Mouse (Mus musculus): ENCODE measurements around the gene Ankmy2.

Ankmy2 gene

GRCm38 (mm10) chr12:36156101-36156636 is 745 bp upstream of the Ankmy2 start:
- in situ Hi-C loops (cut with MboI; ENCODE audit: unreplicated experiment in 2 of 2): loop anchor here (5.0 kb wide), 2 partner anchors 56 to 114 kb away; partner anchors contain the start of gene Tspan13 (in 2 of the 2)

DNA sequence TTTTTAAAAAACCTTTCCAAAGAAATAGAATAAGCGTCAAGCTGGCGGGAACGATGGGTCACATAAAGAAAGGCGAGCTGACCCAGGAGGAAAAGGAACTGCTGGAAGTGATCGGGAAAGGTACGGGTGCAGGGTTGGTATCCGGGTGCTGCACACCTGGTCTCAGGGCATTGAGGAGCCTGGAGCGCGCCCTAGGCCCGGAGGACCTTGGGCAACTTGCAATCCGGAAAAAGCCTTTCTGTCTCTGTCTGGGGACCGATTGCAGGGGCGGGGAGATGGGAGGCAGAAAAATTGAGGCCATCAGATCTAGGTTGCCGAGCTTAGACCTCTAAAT is 357 bp downstream of the Ankmy2 start:
- in situ Hi-C loops (cut with MboI; ENCODE audit: unreplicated experiment in 2 of 2): loop anchor here (5.0 kb wide), 2 partner anchors 55 to 115 kb away; partner anchors contain the start of gene Tspan13 (in 2 of the 2)

- in situ Hi-C loops (cut with MboI; ENCODE audit: unreplicated experiment in 2 of 2): loop anchor here (5.0 kb wide), 2 partner anchors 55 to 115 kb away; partner anchors contain the start of gene Tspan13 (in 2 of the 2)
Observed at GRCm38 (mm10) chr12:36157638-36158308, 859 bp downstream of the Ankmy2 start, which contains the start of gene Bzw2. Bzw2 (minus strand) TSS chr12:36158080.

DNA sequence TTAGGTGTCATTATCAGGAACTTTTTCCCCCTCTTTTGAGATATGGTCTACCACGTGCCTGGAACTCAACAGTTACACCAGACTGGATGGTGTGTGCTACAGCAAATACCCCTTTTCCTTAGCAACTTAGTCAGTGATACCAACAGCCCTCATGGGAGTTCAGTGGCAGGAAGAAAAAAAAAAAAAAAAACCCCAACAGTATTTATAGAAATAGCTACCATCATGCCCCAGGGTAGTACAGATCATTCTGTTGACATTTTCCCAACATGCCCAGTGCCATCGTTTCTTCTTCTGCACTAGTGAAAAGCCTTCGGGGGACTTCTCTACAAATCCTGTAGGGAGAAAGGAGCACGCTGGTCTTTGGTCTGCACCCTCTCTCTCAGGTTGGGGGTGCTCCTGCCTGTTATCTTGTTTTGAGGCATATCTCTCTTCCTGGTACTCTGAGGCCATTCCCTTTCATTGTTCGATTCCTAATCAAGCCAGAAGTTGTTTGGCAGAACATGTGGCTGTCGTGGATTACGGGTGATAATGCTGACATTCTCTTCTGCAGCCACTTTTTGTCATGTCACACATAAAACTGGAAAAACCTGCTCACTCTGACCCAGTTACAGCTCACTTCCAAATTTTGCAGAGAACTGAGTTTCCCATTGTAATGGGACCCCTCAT is 7.3 kb downstream of the Ankmy2 start:
- in situ Hi-C loops (cut with MboI; ENCODE audit: unreplicated experiment in 2 of 2): no loop called here

GRCm38 (mm10) chr12:36165299-36165698 is 8.4 kb downstream of the Ankmy2 start:
- in situ Hi-C loops (cut with MboI; ENCODE audit: unreplicated experiment in 2 of 2): no loop called here

- in situ Hi-C loops (cut with MboI; ENCODE audit: unreplicated experiment in 2 of 2): no loop called here
Observed at GRCm38 (mm10) chr12:36177227-36177626, 20.3 kb downstream of the Ankmy2 start.

DNA sequence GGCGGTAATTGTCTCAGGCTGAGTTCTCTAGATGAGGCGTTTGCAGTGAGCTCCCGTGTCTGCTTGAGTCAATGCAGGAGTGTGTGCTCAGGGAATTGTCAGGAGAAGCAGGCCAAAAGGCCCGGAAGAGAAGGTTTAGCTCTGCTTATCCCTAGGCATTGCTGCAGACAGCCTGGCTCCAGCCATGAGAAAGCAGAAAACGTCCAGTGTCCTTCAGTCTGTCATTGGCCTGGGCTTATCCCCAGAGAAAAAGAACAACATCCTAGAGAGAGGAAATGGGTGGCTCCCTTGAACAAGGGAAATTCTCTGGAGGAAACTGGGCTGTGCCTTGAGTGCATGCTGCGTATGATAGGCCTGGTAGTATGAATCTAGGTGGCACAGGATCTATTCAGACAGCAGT is 25.7 kb downstream of the Ankmy2 start:
- in situ Hi-C loops (cut with MboI; ENCODE audit: unreplicated experiment in 2 of 2): no loop called here

- in situ Hi-C loops (cut with MboI; ENCODE audit: unreplicated experiment in 2 of 2): no loop called here
Observed at GRCm38 (mm10) chr12:36187081-36187480, 30.2 kb downstream of the Ankmy2 start.

DNA sequence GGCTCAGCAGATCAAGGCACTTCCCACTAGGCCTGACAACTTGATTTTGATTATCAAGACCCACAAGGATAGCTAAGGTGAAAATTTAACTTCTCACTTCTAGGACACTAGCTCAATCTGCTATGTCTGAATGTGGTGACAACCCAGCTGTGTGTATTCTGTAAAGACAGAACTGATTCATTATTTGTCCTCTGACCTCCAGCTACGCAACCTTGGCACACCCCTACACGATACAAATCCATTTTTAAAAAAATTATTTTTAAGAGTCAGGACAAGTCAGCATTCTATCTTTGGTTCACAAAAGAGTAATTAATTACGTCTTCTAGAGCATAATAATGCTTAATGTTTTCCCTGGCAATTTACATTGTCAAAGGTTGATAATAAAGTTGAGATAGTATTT is 32.7 kb downstream of the Ankmy2 start:
- in situ Hi-C loops (cut with MboI; ENCODE audit: unreplicated experiment in 2 of 2): no loop called here

DNA sequence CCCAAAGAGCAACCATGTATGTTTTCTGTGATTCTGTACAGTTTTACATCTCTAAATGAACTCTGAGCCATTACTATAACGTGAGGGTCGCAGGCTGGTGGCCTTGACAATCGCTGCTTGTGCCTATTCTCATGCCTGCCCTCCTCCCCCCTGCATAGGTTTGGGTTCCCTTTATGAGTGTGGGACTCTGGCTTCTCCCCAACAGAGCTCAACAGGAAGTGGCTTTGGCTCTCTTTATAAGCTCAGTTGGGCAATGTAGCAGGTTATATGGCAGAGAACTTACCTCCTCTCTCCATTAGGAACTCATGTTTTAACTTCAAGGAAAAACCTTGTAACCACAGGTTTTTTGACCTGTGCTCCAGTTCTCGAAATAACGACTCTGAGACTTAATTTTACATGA is 33.4 kb downstream of the Ankmy2 start:
- in situ Hi-C loops (cut with MboI; ENCODE audit: unreplicated experiment in 2 of 2): no loop called here

GRCm38 (mm10) chr12:36194976-36195375 is 38.1 kb downstream of the Ankmy2 start:
- in situ Hi-C loops (cut with MboI; ENCODE audit: unreplicated experiment in 2 of 2): no loop called here

DNA sequence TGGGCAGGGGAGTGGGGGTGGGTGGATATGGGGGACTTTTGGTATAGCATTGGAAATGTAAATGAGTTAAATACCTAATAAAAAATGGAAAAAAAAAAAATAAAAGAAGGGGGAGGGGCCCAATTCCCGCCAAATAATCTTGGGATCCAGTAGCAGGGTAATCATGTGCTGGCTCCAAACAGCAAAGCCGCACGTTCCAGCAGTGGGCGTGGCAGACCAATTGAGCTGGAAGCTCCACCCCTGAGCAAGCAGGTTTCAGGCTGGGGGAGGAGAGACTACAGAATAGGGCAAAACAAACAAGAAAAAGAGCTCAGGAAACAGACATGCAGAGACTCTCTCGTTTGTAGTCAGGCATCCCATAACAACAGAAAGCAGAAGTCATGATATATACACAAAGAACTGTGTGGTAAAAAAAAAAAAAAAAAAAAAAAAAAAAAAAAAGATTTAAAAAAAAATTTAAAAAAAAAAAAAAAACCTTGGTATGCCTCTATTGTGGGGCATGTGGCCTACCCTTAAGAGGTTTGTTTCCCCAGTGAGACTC is 48.7 kb downstream of the Ankmy2 start:
- in situ Hi-C loops (cut with MboI; ENCODE audit: unreplicated experiment in 2 of 2): loop anchor here in 1 of 2 experiments (25.0 kb wide), 2 partner anchors 732 to 1907 kb away; no protein-coding TSS in a partner anchor

GRCm38 (mm10) chr12:36207072-36207799 is 50.3 kb downstream of the Ankmy2 start:
- in situ Hi-C loops (cut with MboI; ENCODE audit: unreplicated experiment in 2 of 2): loop anchor here in 1 of 2 experiments (25.0 kb wide), 2 partner anchors 730 to 1905 kb away; no protein-coding TSS in a partner anchor

DNA sequence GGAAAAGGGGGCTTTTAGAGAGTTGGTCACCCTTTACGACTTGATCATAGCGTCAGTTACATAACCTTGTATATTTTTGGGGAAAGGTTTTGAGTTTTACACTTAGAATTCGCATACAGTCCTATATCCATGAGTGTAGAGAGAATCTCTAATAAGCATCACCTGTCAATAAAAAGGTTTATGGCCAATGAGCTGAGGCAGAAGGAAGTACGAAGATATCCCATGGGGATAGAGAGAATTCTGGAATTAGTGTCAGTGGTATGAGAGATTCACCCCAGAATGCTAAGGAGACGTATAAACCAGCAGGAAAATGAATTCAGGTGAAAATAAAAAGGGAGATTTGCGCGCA is 50.9 kb downstream of the Ankmy2 start:
- in situ Hi-C loops (cut with MboI; ENCODE audit: unreplicated experiment in 2 of 2): loop anchor here in 1 of 2 experiments (25.0 kb wide), 2 partner anchors 730 to 1905 kb away; no protein-coding TSS in a partner anchor

DNA sequence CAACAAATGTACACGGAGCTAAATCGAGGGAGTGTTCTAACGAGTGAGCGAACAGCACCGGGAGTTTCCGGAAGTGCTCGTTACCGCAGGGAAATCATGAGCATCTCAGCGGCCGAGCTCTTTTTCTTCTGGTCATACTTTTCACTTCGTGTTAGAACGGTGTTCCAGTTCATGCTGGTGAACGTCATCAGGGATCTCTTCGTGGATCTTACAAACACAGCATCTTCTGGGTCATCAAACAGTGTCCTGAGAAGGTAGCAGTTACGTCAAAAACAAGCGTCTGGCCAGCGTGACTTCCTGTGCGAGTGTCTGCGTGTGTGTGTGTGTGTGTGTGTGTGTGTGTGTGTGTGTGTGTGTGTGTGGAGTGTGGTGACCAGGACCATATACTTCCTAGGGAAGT is 51.5 kb downstream of the Ankmy2 start:
- in situ Hi-C loops (cut with MboI; ENCODE audit: unreplicated experiment in 2 of 2): loop anchor here in 1 of 2 experiments (25.0 kb wide), 2 partner anchors 729 to 1904 kb away; no protein-coding TSS in a partner anchor

DNA sequence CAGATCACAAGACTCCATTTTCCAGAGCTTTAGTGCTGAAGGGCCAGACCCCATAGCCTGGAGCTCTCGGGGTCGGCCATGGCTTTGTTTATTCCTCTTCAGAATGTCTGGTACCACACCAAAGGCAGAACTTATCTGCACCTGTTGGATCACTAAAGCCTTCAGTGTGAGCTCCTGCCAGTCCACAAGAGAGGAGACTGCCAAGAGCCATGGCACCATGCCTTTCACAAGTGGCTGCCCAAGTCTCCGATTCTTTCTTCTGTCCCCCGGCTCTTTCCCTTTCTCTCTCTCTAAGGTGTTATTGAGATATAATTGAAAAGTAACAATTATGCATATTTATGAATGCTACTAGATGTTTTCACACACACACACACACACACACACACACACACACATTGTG is 53.2 kb downstream of the Ankmy2 start:
- in situ Hi-C loops (cut with MboI; ENCODE audit: unreplicated experiment in 2 of 2): loop anchor here (5.0 to 25.0 kb wide), 15 partner anchors 53 to 1907 kb away; partner anchors contain the start of genes Tspan13 (in 2 of the 2), Ankmy2 (in 1 of the 2), Bzw2 (in 1 of the 2) and Sostdc1 (in 1 of the 2)

GRCm38 (mm10) chr12:36214389-36215148 is 57.7 kb downstream of the Ankmy2 start:
- in situ Hi-C loops (cut with MboI; ENCODE audit: unreplicated experiment in 2 of 2): loop anchor here (5.0 to 25.0 kb wide), 17 partner anchors 57 to 1903 kb away; partner anchors contain the start of genes Tspan13 (in 2 of the 2), Ankmy2 (in 1 of the 2), Bzw2 (in 1 of the 2) and Sostdc1 (in 1 of the 2)

GRCm38 (mm10) chr12:36215149-36215480 is 58.2 kb downstream of the Ankmy2 start:
- in situ Hi-C loops (cut with MboI; ENCODE audit: unreplicated experiment in 2 of 2): loop anchor here (5.0 to 25.0 kb wide), 13 partner anchors 100 to 1897 kb away; partner anchors contain the start of genes Sostdc1 (in 1 of the 2) and Tspan13 (in 1 of the 2)

DNA sequence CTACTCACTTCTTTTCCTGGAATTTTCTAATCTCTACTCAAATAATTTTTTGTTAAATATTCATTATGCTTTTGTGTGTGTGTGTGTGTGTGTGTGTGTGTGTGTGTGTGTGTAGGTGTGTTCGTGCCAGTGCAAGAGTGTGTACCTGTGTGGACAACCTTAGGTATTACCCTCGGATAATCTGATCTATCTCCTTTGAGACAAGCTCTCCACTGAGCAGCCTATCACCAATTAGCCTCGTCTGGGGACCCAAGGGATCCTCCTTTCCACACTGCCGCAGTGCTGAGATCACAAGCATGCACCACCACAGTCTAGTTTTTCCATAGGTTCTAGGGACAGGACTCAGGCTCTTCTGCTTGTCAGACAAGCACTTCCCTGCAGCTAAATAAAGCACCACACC is 59.3 kb downstream of the Ankmy2 start:
- in situ Hi-C loops (cut with MboI; ENCODE audit: unreplicated experiment in 2 of 2): loop anchor here (5.0 to 25.0 kb wide), 13 partner anchors 99 to 1896 kb away; partner anchors contain the start of genes Sostdc1 (in 1 of the 2) and Tspan13 (in 1 of the 2)

Data from v-Abl transformed pro-B cells (cell line).